Mouse (Mus musculus) kidney, postnatal 0 days (tissue): Measurements from ENCODE around the gene Sbk3. TPM values are rescaled to one million over a fixed set of nuclear protein-coding genes. Genes with fewer than 3 reads are reported as not detected.

Experiments
- ATAC-seq: fragments of 200-750 bp; cut with Nextera tagmentation; replicated peaks from 2 replicates; pipeline ENCODE4 v1.8.0; 2017; ENCODE audit warnings: low read depth, moderate number of reproducible peaks, moderate TSS enrichment, moderate library complexity; ENCODE audit not compliant: low FRiP score
- DNase-seq: peaks from one replicate; pipeline ENCODE4 v3.0.0-alpha.2; 2016; ENCODE audit warnings: low spot score
- H3K27ac ChIP-seq: fragments of 300-500 bp; sonication (generic); 2 replicates; pipeline ENCODE4 v1.5.1; 2014; ENCODE audit warnings: mild to moderate bottlenecking
- H3K27me3 ChIP-seq: fragments of 300-500 bp; sonication (generic); 2 replicates; pipeline ENCODE4 v1.6.1; 2014; ENCODE audit warnings: low read length, mixed read lengths; ENCODE audit not compliant: insufficient read depth
- H3K36me3 ChIP-seq: fragments of 300-500 bp; sonication (generic); 2 replicates; pipeline ENCODE4 v1.6.1; 2014; ENCODE audit warnings: low read length, mixed read lengths; ENCODE audit not compliant: insufficient read depth
- H3K4me1 ChIP-seq: fragments of 300-500 bp; sonication (generic); replicated peaks from 2 replicates; pipeline ENCODE4 v1.6.1; 2014; ENCODE audit warnings: antibody characterized with exemption, low read length, mixed read lengths; ENCODE audit not compliant: insufficient read depth
- H3K4me2 ChIP-seq: fragments of 300-500 bp; sonication (generic); 2 replicates; pipeline ENCODE4 v1.6.1; 2014; ENCODE audit warnings: mild to moderate bottlenecking, low read length, moderate library complexity, mixed read lengths
- H3K4me3 ChIP-seq: fragments of 300-500 bp; sonication (generic); replicated peaks from 2 replicates; pipeline ENCODE4 v1.5.1; 2014; ENCODE audit warnings: low read depth, low read length
- H3K9ac ChIP-seq: fragments of 300-500 bp; sonication (generic); 2 replicates; pipeline ENCODE4 v1.6.1; 2014; ENCODE audit warnings: low read depth, low read length
- H3K9me3 ChIP-seq: fragments of 300-500 bp; sonication (generic); replicated peaks from 2 replicates; pipeline ENCODE4 v1.6.1; 2016; ENCODE audit warnings: low read length, inconsistent platforms, mixed read lengths
- CTCF ChIP-seq: IDR thresholded peaks from 2 replicates; pipeline ENCODE4 v1.5.1; 2016; ENCODE audit warnings: antibody characterized with exemption, low read depth, mild to moderate bottlenecking, moderate library complexity
- WGBS: fragments of 180-500 bp; shearing (Covaris S2); extraction: QIAGEN DNeasy Blood & Tissue Kit; methylation state at CpG from one replicate; pipeline ENCODE4 v1.1.7; 2014; 5-methylcytosine and 5-hydroxymethylcytosine counted together
- polyA plus RNA-seq: library from polyadenylated mRNA; unstranded; fragments of >200 nt; fragmentation: Nextera tagmentation; extraction: Ambion mirVana; gene quantifications from 2 replicates; pipeline ENCODE4 v1.2.1, GENCODE M21; 2015

Sbk3 gene
- polyA plus RNA-seq, 1 experiment from 2014 or later: 0.05 TPM

- 46% methylated on average over 2 of the region's 2 CpGs for WGBS
- DNase-seq: peak; percentile 72
- H3K4me3 ChIP-seq: no peak overlapping the region
Measured at GRCm38 (mm10) chr7:4938456-4938855, 32.5 kb downstream of the Sbk3 start.

GRCm38 (mm10) chr7:4937392-4937791 is 33.6 kb downstream of the Sbk3 start:
- no peak for TF ChIP-seq CTCF
- 64% methylated on average over 10 of the region's 11 CpGs for WGBS

More at GRCm38 (mm10) chr7:4938456-4938855, 32.5 kb downstream of the Sbk3 start:
- Histone ChIP-seq H3K36me3 (no peaks in the 10 kb centered on the region), H3K4me1 (no peaks in the 10 kb centered on the region), H3K9me3 (no peaks in the 10 kb centered on the region), H3K4me2 (no peak overlapping the region), H3K27me3 (no peaks in the 10 kb centered on the region), H3K27ac (no peak overlapping the region), H3K9ac (no peak overlapping the region)
- no peak for ATAC-seq
- peak; percentile 94 for TF ChIP-seq CTCF

GRCm38 (mm10) chr7:4936832-4937231 is 34.1 kb downstream of the Sbk3 start:
- ATAC-seq: no peak
- no peaks in the 10 kb centered on the region for H3K4me1 ChIP-seq
- no peak overlapping the region for H3K4me3 ChIP-seq
- 71% methylated on average over 10 of the region's 10 CpGs for WGBS
- no peak overlapping the region for H3K4me2 ChIP-seq
- no peak for TF ChIP-seq CTCF
- H3K27ac ChIP-seq: no peak overlapping the region
- H3K9me3 ChIP-seq: no peaks in the 10 kb centered on the region
- no peak overlapping the region for H3K9ac ChIP-seq
- H3K27me3 ChIP-seq: no peaks in the 10 kb centered on the region
- no peaks in the 10 kb centered on the region for H3K36me3 ChIP-seq
- DNase-seq: no peak

More at GRCm38 (mm10) chr7:4937392-4937791, 33.6 kb downstream of the Sbk3 start:
- no peaks in the 10 kb centered on the region for H3K27me3 ChIP-seq
- DNase-seq (no peak), ATAC-seq (no peak)
- H3K4me3 ChIP-seq: no peak overlapping the region
- H3K9me3 ChIP-seq: no peaks in the 10 kb centered on the region
- no peaks in the 10 kb centered on the region for H3K4me1 ChIP-seq
- no peak overlapping the region for H3K27ac ChIP-seq
- no peak overlapping the region for H3K4me2 ChIP-seq
- no peak overlapping the region for H3K9ac ChIP-seq
- H3K36me3 ChIP-seq: no peaks in the 10 kb centered on the region

GRCm38 (mm10) chr7:4934160-4934914 is 36.6 kb downstream of the Sbk3 start:
- no peaks in the 10 kb centered on the region for H3K9me3 ChIP-seq
- no peak overlapping the region for H3K4me3 ChIP-seq
- TF ChIP-seq CTCF: no peak
- H3K27ac ChIP-seq: no peak overlapping the region
- H3K4me2 ChIP-seq: no peak overlapping the region
- H3K27me3 ChIP-seq: no peaks in the 10 kb centered on the region
- H3K36me3 ChIP-seq: no peaks in the 10 kb centered on the region
- WGBS: 83% methylated on average over 4 of the region's 4 CpGs
- H3K9ac ChIP-seq: no peak overlapping the region
- no peaks in the 10 kb centered on the region for H3K4me1 ChIP-seq
- DNase-seq (no peak), ATAC-seq (no peak)

GRCm38 (mm10) chr7:4933103-4933502 is 37.9 kb downstream of the Sbk3 start:
- no peak for TF ChIP-seq CTCF
- no peak for DNase-seq
- no peak for ATAC-seq
- H3K4me3 ChIP-seq: no peak overlapping the region
- 79% methylated on average over 12 of the region's 12 CpGs for WGBS
- no peak overlapping the region for H3K4me2 ChIP-seq
- H3K4me1 ChIP-seq: no peaks in the 10 kb centered on the region
- H3K36me3 ChIP-seq: no peaks in the 10 kb centered on the region
- no peak overlapping the region for H3K27ac ChIP-seq
- H3K27me3 ChIP-seq: no peaks in the 10 kb centered on the region
- H3K9ac ChIP-seq: no peak overlapping the region
- no peaks in the 10 kb centered on the region for H3K9me3 ChIP-seq

GRCm38 (mm10) chr7:4928323-4928722 is 42.6 kb downstream of the Sbk3 start:
- Histone ChIP-seq H3K27me3 (no peaks in the 10 kb centered on the region), H3K4me1 (peaks cover 18% of the 10 kb centered on the region), H3K4me2 (no peak overlapping the region), H3K27ac (no peak overlapping the region), H3K9me3 (no peaks in the 10 kb centered on the region), H3K36me3 (no peaks in the 10 kb centered on the region), H3K9ac (0 out of 2 replicates have a peak overlapping the region, but pooled peaks have one; percentile 35), H3K4me3 (no peak overlapping the region)
- ATAC-seq: no peak
- DNase-seq: no peak
- 53% methylated on average over 17 of the region's 17 CpGs for WGBS
- no peak for TF ChIP-seq CTCF

GRCm38 (mm10) chr7:4927711-4928110 is 43.3 kb downstream of the Sbk3 start:
- 51% methylated on average over 8 of the region's 8 CpGs for WGBS
- Histone ChIP-seq H3K4me3 (no peak overlapping the region), H3K27ac (no peak overlapping the region), H3K36me3 (no peaks in the 10 kb centered on the region), H3K27me3 (no peaks in the 10 kb centered on the region), H3K9me3 (no peaks in the 10 kb centered on the region), H3K4me2 (no peak overlapping the region), H3K4me1 (peaks cover 25% of the 10 kb centered on the region), H3K9ac (no peak overlapping the region)
- ATAC-seq (no peak), DNase-seq (peak; percentile 25)
- no peak for TF ChIP-seq CTCF
